Mouse (Mus musculus) large intestine, adult 2 months (tissue): ENCODE data around the gene Tex13b. TPM values are rescaled to one million over a fixed set of nuclear protein-coding genes. Genes with fewer than 3 reads are reported as not detected.
"Not testable (repeated sequence)": the region's sequence is repeated elsewhere in the genome, so short reads cannot be mapped to it uniquely, and the experiment has no call there.

Experiments
- DNase-seq: peaks from one replicate; pipeline ENCODE4 v3.0.0-alpha.2; 2012; ENCODE audit warnings: low read depth, low spot score
- WGBS: fragments of 180-500 bp; shearing (Covaris S2); methylation state at CpG from one replicate; pipeline ENCODE4 v1.1.7; 2018; 5-methylcytosine and 5-hydroxymethylcytosine counted together
- polyA plus RNA-seq: library from polyadenylated mRNA; depleted of rRNA; stranded (reverse); fragments of >200 nt; gene quantifications from 2 replicates; pipeline ENCODE4 v1.2.3, GENCODE M21; 2012; rRNA removed

The Tex13b gene
- polyA plus RNA-seq: not detected in 2 replicates

DNA sequence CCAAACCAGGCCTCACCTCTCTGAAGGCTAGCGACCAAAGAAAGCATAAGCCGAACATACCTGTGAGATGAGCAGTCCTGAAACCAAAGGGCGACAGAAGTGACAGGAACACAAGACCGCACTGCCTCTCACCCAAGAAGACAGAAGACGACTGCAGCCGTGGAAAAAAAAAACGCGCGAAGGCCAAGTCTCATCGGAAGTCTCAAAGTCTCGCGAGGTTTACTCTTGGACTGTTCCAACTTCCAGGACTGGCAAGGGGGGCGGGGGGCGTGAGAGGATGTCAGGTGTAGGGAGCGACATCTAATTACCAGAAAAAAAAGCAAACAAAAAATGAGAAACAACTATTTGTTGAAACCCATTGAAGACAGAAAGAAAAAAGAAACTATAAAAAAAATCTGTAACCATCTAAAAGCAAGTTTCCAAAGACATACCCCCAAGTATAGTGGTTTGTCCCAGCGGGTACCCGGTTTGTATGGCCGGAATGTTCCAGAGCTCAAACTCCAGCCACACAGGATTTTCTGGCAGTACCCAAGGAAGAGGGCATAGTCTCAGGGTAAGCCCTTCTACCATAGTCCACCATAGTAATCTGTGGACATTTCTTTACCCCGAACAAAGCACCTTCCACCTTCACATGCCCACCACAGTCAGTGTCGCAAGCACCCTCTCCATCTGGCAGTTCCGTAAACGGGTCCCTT, at the start of gene Tex13b:
Tex13b (minus strand) TSS at position 122 of the 695 bp plus-strand sequence.
- no peak for DNase-seq
- WGBS: 94% methylated on average over 22 of the region's 22 CpGs

GRCm38 (mm10) chrX:140862760-140863159, 49.5 kb upstream of the Tex13b start:
- no peak for DNase-seq
- WGBS: 83% methylated on average over 6 of the region's 6 CpGs

- WGBS: 38% methylated on average over 2 of the region's 2 CpGs
- no peak for DNase-seq
Measured at GRCm38 (mm10) chrX:140857445-140857844, 44.2 kb upstream of the Tex13b start.

DNA sequence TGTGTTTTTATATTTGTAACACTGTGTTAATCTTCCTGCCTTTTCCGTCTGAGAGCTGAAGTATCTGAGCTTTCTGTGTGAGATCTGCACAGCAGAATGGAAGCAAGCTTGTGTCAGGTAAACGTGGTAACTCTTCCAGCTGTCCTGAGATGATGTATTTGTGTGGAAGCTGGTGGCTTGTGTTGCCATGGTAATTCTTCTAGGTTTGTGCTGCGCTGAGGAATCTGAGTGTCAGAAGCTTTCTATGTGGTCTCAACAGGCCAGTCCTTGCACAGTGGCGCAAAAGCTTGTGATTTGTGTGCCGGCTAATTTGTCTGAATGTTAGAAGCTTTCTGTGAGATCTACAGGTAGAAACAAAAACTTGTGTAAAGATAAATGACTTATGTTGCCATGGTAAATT, 43.8 kb upstream of the Tex13b start:
- 72% methylated on average over 5 of the region's 5 CpGs for WGBS

GRCm38 (mm10) chrX:140854561-140854960, 41.3 kb upstream of the Tex13b start:
- WGBS: 44% methylated on average over 3 of the region's 3 CpGs
- no peak for DNase-seq

More for the DNA sequence above, 43.8 kb upstream of the Tex13b start:
- not testable (repeated sequence) for DNase-seq

- 100% methylated on average over 1 of the region's 1 CpGs for WGBS
Measured at GRCm38 (mm10) chrX:140845401-140845800, 32.2 kb upstream of the Tex13b start.

DNA sequence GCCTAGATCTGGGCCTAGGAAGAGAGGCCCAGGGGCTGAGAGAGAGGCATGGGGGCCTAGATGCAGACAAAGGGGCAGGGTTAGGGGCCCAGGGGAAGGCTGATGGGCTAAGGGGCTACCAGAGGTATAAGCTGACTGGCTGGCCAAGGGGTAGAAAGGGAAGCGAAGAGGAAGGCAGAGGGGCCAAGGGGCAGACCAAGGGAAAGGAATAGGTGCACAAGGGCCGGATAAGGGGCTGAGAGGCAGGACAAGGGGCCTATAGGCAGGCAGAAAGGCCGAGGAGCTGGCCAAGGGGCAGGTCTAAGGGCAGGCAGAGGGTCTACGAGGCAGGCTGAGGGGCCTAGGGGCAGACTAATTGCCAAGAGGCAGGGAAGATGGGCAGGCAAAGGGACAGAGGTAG, 26.7 kb upstream of the Tex13b start:
- DNase-seq: no peak
- 73% methylated on average over 4 of the region's 4 CpGs for WGBS

More at GRCm38 (mm10) chrX:140845401-140845800, 32.2 kb upstream of the Tex13b start:
- DNase-seq: not testable (repeated sequence)

DNA sequence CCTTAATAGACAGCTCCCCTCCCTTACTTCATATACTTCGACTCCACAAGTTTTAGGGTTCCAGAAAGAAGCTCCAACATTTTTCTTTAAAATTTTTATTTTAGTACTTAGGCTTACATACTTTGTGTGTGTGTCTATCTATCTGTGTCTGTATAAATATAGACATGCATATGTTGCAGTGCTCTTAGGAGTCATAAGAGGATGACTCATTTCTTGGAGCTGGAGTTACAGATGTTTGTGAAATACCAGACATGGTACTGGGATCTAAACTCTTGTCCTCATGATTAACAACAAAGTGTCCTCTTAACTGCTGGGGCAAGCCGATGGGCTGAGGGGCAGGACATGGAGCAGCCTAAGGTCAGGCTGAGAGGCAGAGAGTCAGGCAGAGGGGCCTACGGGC, 24.8 kb upstream of the Tex13b start:
- no peak for DNase-seq
- WGBS: 81% methylated on average over 3 of the region's 3 CpGs

- DNase-seq: no peak
- WGBS: 67% methylated on average over 4 of the region's 4 CpGs
Measured at GRCm38 (mm10) chrX:140831706-140832105, 18.5 kb upstream of the Tex13b start.

DNA sequence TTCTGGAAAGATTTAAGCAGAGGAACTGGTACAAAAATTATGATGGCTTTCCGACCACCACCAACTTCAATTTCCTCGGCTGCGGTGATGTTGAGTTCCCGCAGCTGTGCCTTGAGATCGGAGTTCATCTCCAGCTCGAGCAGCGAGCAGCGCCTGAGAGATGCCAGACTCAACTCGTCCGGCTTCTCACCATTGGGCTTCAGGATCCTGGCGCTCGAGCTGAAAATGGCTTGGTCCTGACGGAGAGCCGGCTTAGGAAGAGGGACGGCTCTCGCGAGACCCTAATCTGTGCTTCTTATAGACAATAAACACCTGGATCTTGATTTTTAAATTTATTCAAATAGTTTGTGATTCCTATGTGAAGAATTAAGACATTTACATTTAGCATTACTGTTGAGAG, 9.1 kb upstream of the Tex13b start:
- no peak for DNase-seq
- WGBS: 72% methylated on average over 17 of the region's 17 CpGs

GRCm38 (mm10) chrX:140805340-140805739, 7.9 kb downstream of the Tex13b start:
- WGBS: 56% methylated on average over 2 of the region's 2 CpGs
- DNase-seq: no peak

DNA sequence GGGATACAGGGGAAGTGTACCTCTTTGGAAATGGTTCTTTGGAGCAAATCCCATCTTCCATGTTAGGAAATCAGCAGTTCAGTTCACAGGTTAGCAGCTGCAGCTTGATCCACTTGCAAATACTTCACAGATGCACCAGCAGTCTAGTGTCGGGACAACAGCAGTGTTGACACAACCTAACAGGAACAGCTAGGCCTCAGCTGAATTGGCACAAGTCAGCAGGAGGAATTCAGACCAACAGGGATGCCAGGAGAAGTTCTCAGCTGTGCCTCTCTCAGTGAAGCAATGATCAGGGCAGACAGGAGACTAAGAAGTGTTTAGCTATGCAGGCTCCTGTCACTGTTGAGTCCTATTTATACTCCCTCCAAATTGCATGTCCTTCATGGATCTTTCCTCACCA, 43.4 kb downstream of the Tex13b start:
- DNase-seq: no peak
- 48% methylated on average over 1 of the region's 1 CpGs for WGBS

Other genes with a start within 250 kb of the Tex13b start
- gene Tsc22d3, start 212.8 kb downstream of the Tex13b start, polyA plus RNA-seq: 49.7 and 97.1 TPM in 2 replicates
- gene Mid2, start 148.8 kb downstream of the Tex13b start, polyA plus RNA-seq: 4.0 and 10.3 TPM in 2 replicates
- gene Vsig1, start 94.2 kb upstream of the Tex13b start, polyA plus RNA-seq: 0.15 TPM in 1 of 2 replicates, not detected in the other
- 7.1 and 8.3 TPM in 2 replicates for gene Psmd10, start 143.3 kb upstream of the Tex13b start, polyA plus RNA-seq
- 2.8 and 3.9 TPM in 2 replicates for gene Atg4a, start 143.5 kb upstream of the Tex13b start, polyA plus RNA-seq